Mouse (Mus musculus) layer of hippocampus, adult 2 months (tissue): ENCODE data around the gene Meaf6. TPM values are rescaled to one million over a fixed set of nuclear protein-coding genes. Genes with fewer than 3 reads are reported as not detected.

ENCODE experiments used
- DNase-seq, 2 experiments: peaks; one replicate each; pipeline ENCODE4 v3.0.0; 2022; ENCODE audit warnings: low spot score in 2 of 2
- H3K27ac ChIP-seq: fragments of 200-600 bp; 2 replicates; pipeline ENCODE4 v1.8.1; 2022
- H3K4me3 ChIP-seq: fragments of 200-600 bp; 2 replicates; pipeline ENCODE4 v1.8.1; 2022; ENCODE audit warnings: mild to moderate bottlenecking
- CTCF ChIP-seq: fragments of 200-600 bp; conservative IDR thresholded peaks from 2 replicates; pipeline ENCODE4 v1.8.1; 2022; ENCODE audit warnings: antibody characterized with exemption, mild to moderate bottlenecking, moderate library complexity
- total RNA-seq, 2 experiments: library from RNA; stranded (reverse); gene quantifications; 2 replicates each; pipeline ENCODE4 v1.2.3; 2021

The Meaf6 gene
- total RNA-seq, 2 experiments from 2014 or later = 111 to 116 TPM

DNA sequence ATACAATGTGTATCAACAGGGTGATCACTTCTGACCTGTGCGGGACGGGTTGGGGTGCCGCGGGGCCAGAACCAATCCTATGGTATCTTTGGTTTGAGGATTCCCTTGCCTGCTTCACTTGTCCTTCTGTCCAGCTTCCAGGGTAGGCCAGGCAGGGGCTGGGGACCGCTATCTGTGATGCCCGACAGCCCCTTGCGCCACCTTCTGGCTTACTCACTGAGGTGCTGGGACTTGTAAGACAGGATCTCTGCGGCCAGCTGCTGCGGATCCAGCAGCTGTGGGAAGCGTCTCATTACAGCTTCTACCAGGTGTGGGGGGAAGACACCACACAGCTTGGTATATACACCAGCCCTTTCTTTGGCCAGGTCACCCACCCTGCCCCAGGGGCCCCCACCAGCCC lies 34.1 kb downstream of the Meaf6 start:
- DNase-seq = no peak
- TF ChIP-seq CTCF = peak; percentile 48

GRCm38 (mm10) chr4:125119721-125120120 lies 34.8 kb downstream of the Meaf6 start:
- DNase-seq = no peak

More for the DNA sequence above, 34.1 kb downstream of the Meaf6 start:
- Histone ChIP-seq H3K4me3 (no peak overlapping the region), H3K27ac (no peak overlapping the region)

GRCm38 (mm10) chr4:125122431-125123278 lies 37.7 kb downstream of the Meaf6 start:
- 0 out of 2 replicates have a peak, but pooled peaks have one; percentile 9 for TF ChIP-seq CTCF
- no peak for DNase-seq
- H3K4me3 ChIP-seq = no peak overlapping the region
- 0 out of 2 replicates have a peak overlapping the region, but pooled peaks have one; percentile 14 for H3K27ac ChIP-seq

More at GRCm38 (mm10) chr4:125119721-125120120, 34.8 kb downstream of the Meaf6 start:
- TF ChIP-seq CTCF = no peak
- no peak overlapping the region for H3K4me3 ChIP-seq
- H3K27ac ChIP-seq = no peak overlapping the region

DNA sequence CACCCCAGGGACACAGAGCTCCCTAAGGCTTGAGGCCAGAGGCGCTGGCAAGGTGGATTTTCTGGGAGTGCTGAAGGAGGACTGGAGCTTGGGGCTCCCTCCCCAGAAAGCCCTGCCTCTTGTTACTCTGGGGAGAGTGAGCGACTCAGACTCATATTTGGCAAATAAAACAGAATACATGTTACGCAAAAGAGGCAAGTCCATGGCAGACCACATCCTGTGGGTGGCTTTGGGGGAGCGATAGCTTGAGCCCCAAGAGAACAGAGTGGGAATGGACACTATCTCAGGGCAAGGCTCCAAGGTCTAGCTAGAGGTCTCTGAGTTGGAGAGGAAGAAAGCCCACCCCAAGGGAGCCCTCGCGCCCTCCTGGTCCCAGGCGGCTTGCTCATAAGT lies 38.3 kb downstream of the Meaf6 start:
- no peak for TF ChIP-seq CTCF
- H3K4me3 ChIP-seq = no peak overlapping the region
- H3K27ac ChIP-seq = no peak overlapping the region
- DNase-seq = no peak

DNA sequence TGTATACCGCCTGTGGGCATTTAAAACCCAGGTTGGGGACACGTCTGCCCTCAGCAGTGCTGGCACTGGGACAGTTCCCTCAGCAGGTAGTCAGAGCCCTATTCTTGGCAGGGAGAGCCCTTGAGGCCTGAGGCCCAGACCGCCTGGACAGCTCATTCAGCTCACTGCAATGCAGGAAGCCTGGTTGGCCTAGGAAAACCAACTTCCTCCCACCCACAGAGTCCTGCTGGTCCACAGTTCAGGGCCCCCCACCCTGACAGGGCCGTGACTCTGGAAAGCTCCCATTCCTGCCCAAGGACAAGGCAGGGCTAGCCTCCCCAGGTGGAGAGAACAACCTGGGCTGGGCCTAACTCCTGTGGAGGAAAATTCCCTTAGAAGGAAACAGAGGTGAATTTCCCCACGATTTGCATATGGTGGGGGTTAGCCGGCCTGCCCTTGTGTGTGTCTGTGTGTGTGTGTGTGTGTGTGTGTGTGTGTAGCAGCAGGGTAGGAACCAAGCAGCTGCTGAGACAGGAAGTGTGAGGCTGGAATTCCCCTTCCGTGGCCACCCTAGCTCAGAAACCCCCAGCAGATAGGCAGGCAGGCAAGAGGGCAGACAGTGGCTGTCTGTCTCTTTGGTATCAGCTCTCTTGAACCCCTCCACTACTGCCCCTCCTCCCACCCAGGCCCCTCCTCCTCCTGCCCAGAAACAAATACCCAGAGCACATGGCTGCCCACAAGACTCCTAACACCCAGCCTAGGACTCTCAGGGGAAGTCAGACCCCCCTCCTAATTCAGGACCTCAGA lies 39.7 kb downstream of the Meaf6 start:
- DNase-seq = no peak
- no peak overlapping the region for H3K4me3 ChIP-seq
- no peak overlapping the region for H3K27ac ChIP-seq
- no peak for TF ChIP-seq CTCF

DNA sequence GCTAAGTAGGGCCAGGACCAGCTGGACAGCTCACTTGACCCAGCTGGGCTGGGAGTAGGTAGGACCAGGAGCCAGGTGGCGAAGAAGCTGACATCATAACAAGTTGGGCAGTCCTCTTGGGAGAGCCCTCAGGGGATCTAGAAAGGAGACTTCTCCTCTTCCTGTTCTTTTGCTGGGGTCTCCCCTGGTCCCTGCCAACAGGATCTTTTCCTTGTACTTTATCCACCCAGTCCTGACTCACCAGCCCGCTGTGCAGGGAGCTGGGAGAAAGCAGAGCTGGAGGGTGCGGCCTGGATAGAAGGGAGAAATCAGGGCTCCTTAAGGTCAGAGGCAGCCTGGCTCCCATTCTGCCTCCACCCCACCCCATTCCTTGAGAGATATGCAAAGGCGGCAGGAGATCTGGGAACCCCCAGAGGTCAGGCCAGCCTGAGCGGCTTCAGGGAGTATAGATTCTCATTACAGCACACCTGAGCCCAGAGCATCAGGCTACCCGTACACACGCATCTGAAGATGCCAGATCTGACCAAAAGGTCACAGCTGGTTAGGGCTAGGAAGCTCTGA lies 40.5 kb downstream of the Meaf6 start:
- Histone ChIP-seq H3K4me3 (no peak overlapping the region), H3K27ac (no peak overlapping the region)
- no peak for DNase-seq
- TF ChIP-seq CTCF = no peak

GRCm38 (mm10) chr4:125126186-125126585 lies 41.3 kb downstream of the Meaf6 start:
- H3K4me3 ChIP-seq = no peak overlapping the region
- no peak for DNase-seq
- no peak for TF ChIP-seq CTCF

DNA sequence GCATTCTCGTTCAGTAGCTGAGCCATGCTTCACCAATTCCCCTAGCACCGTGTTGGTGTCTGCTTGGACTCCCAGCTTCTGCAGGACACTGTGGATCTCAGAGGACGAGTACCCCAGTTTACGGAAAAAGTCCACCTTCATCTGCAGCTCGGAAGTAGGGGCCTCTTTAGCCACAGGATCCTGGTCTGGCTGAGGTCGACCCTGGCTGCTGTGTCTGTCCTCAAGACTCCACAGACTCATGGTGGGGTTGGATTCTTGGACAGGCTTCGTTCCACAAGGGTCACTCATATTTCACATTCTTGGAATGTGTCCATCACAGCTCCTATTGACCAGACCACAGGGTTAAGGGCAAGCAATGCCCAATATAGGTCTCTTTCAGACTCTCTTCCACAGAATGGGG lies 41.8 kb downstream of the Meaf6 start:
- Histone ChIP-seq H3K27ac (0 out of 2 replicates have a peak overlapping the region, but pooled peaks have one; percentile 83), H3K4me3 (peak overlapping the region; percentile 85)
- TF ChIP-seq CTCF = no peak
- no peak for DNase-seq

More at GRCm38 (mm10) chr4:125126186-125126585, 41.3 kb downstream of the Meaf6 start:
- no peak overlapping the region for H3K27ac ChIP-seq

DNA sequence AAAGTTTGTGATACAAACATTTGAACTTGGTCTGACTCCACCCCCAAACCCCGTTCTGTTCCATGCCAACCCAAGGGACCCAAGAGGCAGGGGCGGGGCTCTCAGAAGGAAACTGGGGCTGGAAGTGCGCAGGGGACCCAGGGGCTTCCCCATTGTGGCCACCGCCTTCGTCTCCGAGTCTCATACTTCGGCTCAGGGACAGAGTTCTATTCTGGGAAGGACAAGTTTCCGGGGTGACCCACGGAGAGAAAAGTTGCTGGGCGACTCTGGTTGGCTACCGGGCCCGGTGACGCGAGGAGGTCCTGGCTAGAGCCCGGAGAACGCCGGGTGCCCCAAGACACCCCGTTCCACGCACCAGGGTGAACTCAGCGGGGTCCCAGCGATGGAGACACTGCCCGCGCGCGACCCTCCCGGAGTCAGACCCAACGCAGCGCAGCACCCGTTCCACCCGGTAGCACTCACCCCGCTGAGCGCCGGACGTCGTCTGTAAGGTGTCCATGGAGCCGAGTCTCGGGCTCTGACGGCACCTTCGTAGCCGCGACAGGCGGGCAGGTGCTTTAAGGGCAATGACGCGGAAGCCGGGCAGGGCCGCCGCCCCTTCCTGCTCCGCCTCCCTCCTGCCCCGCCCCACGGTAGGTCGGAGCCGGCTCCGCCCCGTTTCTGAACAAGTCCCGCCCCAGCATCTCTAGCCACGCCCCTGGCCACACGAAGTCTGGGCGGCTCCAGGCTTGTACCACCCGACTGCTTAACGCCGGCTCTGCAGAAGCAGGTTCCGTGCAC lies 42.6 kb downstream of the Meaf6 start, which contains the start of gene Zc3h12a:
Zc3h12a (minus strand) TSS at position 536 of the 780 bp plus-strand sequence.
- no peak for TF ChIP-seq CTCF
- peak; percentile 60 to 72 for DNase-seq
- H3K27ac ChIP-seq = peak within 1 kb of the TSS; percentile 83
- H3K4me3 ChIP-seq = peak within 1 kb of the TSS; percentile 85

- Histone ChIP-seq H3K4me3 (no peak overlapping the region), H3K27ac (no peak overlapping the region)
- no peak for TF ChIP-seq CTCF
- no peak for DNase-seq
Measured at GRCm38 (mm10) chr4:125131493-125131892, 46.6 kb downstream of the Meaf6 start.

DNA sequence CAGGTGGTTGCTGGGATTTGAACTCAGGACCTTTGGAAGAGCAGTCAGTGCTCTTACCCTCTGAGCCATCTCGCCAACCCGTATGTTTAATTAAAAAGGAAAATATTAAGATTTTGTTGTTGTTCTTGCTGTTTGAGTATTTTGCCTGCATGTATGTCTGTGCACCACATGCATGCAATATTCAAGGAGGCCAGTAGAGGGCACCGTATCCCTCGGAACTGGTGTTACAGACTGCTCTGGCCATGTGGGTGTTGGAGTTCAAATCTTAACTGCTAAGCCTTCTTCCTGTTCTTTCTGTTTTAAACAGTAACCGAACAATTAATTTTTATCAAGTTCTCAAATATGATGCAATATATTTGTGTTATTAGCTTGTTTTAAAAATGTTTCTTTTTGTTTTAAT lies 47.5 kb downstream of the Meaf6 start:
- DNase-seq = peak in 1 of 2 experiments; percentile 70
- peak; percentile 90 for TF ChIP-seq CTCF
- Histone ChIP-seq H3K27ac (no peak overlapping the region), H3K4me3 (no peak overlapping the region)

DNA sequence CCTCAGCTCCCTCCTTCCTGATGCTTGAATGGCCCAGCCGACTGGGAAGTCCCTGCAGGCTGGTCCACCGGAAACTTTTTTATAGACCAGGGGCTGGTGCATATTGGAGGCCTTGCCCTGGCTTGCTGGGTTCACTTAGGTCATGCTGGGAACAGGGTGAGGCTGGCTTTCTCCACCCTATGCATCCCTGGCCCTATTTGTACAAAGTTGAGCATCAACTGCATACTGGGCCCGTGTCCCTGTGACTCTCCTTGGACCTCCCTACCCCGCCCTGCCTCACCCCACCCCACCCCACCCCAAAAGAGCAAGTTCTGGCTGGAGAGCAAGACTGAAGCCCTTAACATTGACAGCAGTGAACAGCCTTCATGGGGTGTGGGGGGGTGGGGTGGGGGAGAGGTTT lies 49.3 kb downstream of the Meaf6 start:
- Histone ChIP-seq H3K27ac (no peak overlapping the region), H3K4me3 (no peak overlapping the region)
- TF ChIP-seq CTCF = no peak
- DNase-seq = no peak
